Mouse (Mus musculus) gastrocnemius, postnatal 14 days (tissue): Measurements from ENCODE around the gene Ap1s1. TPM values are rescaled to one million over a fixed set of nuclear protein-coding genes. Genes with fewer than 3 reads are reported as not detected.

Experiments used
- DNase-seq: peaks from one replicate; pipeline ENCODE4 v3.0.0; 2021; ENCODE audit warnings: mixed read lengths
- intact Hi-C: fragments of 180-260 bp; cut with DNase I; formaldehyde crosslinking; loops from one replicate; pipeline ENCODE4 v1.15.1; 2025; ENCODE audit warnings: low total_unique reads
- total RNA-seq, 2 experiments: library from RNA; stranded (reverse); gene quantifications; 2 replicates each; pipeline ENCODE4 v1.2.3; 2021

Ap1s1 gene
- total RNA-seq, 2 experiments from 2014 or later = 24.3 to 26.0 TPM

GRCm38 (mm10) chr5:137070881-137071605 is 25.1 kb upstream of the Ap1s1 start:
- DNase-seq = no peak
- intact Hi-C loops = no loop called here

DNA sequence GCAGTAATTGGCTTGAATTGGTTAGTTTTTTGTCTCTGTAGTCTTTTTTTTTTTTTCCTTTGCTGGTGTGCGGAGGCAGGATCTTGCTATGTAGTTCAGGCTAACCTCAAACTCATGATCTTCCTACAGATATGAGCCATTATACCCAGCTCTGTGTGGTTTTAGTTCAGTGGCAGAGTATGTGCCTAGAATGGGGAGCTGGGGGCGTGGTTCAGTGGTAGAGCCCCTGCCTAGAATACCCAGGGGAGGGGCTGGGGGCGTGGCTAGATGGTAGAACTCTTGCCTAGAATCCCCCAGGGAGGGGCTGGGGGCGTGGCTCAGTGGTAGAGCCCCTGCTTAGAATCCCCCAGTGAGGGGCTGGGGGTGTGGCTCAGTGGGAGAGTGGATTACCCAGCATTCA is 22.8 kb upstream of the Ap1s1 start:
- DNase-seq = no peak
- intact Hi-C loops = no loop called here

DNA sequence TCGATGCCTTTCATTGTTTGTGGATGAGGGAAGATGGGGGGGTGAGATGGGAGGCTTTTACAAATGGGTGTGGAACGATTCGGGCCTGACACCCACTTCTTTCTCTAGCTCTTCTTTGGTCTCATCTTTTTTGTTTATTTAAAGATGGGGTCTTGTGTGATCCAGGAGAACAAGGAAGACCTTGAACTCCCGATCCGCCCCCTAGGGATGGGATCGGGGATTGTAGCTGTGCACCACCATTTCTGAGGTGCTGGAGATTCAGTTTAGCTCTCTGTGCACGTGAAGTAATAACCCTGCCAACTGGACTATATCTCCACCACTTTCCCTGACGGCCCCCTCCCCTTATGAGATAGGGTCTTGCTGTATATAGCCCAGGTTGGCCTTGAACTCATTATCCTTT is 20.0 kb upstream of the Ap1s1 start:
- intact Hi-C loops = no loop called here
- no peak for DNase-seq

GRCm38 (mm10) chr5:137065454-137065853 is 19.5 kb upstream of the Ap1s1 start:
- intact Hi-C loops = no loop called here
- DNase-seq = no peak

- no peak for DNase-seq
- intact Hi-C loops = loop anchor here (2.0 kb wide), 1 partner anchor 42 kb away; no protein-coding TSS in a partner anchor
These were observed 16.7 kb upstream of the Ap1s1 start for GRCm38 (mm10) chr5:137062601-137063000.

- peak; percentile 62 for DNase-seq
These were observed 16.0 kb upstream of the Ap1s1 start for GRCm38 (mm10) chr5:137061809-137062481.

GRCm38 (mm10) chr5:137054873-137055272 is 8.9 kb upstream of the Ap1s1 start:
- intact Hi-C loops = no loop called here

More at GRCm38 (mm10) chr5:137061809-137062481, 16.0 kb upstream of the Ap1s1 start:
- intact Hi-C loops = loop anchor here (2.0 kb wide), 2 partner anchors 43 to 49 kb away; no protein-coding TSS in a partner anchor

GRCm38 (mm10) chr5:137054299-137054698 is 8.4 kb upstream of the Ap1s1 start:
- no peak for DNase-seq
- intact Hi-C loops = no loop called here

More at GRCm38 (mm10) chr5:137054873-137055272, 8.9 kb upstream of the Ap1s1 start:
- DNase-seq = no peak

DNA sequence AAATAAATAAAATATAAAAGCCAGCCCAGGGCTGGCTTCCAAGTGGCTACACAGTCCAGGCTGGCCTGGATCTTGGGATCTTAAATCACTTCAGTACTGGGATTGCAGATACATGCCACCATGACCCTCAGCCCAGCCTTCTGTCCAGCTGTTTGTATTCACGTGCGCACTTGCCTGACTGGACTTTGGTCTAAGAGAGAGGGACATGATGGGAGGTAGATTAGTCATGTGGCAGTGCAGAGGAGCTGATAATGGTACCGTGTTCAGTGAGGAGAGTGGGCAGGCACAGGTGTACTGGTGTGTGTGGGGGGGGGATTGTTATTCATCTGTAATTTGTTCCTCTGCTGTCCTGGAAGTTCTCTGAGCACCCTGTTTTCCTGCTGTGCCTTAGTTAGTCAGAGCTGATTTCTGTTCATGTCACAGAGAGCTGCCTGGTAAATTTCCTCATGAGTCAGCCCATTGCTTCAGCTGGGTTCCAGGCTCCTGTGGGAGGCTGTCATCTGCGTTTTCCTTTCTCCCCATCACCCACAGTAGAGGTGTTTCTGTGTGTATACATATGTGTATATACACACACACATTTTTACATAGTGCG is 6.1 kb upstream of the Ap1s1 start:
- DNase-seq = no peak
- intact Hi-C loops = no loop called here

DNA sequence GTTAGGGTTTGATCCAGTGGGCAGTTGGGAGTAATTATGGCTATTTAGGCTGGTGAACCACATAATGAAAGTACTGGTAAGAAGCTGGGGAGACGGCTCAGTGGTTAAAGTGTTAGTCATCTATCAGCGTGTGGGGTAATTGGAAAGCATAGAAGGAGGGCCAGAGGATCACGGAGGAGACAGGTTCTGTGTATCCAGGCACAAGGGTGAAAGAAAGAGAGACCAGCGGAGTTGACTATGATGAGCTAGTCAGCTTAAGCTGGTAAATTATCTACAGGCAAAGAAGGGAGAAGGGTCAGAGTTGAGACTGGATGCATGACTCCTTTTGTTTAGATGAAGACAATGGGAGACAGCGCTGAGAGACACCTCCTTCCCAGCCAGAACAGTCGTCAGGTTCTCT is 5.2 kb upstream of the Ap1s1 start:
- no peak for DNase-seq
- intact Hi-C loops = no loop called here

GRCm38 (mm10) chr5:137046991-137047390 is 1.1 kb upstream of the Ap1s1 start:
- DNase-seq = no peak
- intact Hi-C loops = no loop called here

GRCm38 (mm10) chr5:137046324-137046718 is 386 bp upstream of the Ap1s1 start:
- no peak for DNase-seq
- intact Hi-C loops = no loop called here

DNA sequence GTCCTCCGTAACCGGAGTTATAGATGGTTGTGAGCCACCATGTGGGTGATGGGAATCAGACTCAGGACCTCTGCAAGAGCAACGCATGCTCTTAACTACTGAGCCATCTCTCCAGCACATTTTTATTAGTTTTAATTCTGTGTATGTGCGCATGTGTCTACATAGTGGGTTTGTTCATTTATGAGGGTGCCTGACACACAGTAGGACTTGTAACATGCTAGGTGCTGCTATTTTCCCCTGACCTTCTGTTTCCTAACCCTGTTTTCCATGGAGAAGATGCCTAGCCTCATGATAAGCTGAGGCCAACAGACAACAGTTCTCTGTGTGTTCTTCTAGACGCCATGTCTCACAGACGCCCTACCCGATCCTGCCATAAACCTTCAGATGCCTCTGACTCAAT is 1.9 kb downstream of the Ap1s1 start:
- DNase-seq = no peak
- intact Hi-C loops = no loop called here

- no peak for DNase-seq
- intact Hi-C loops = no loop called here
These were observed 4.5 kb downstream of the Ap1s1 start for GRCm38 (mm10) chr5:137041442-137041841.

GRCm38 (mm10) chr5:137039453-137039852 is 6.5 kb downstream of the Ap1s1 start:
- intact Hi-C loops = no loop called here
- DNase-seq = no peak

GRCm38 (mm10) chr5:137036211-137036610 is 9.7 kb downstream of the Ap1s1 start:
- no peak for DNase-seq
- intact Hi-C loops = no loop called here

GRCm38 (mm10) chr5:137032641-137033074 is 13.3 kb downstream of the Ap1s1 start:
- DNase-seq = peak; percentile 85
- intact Hi-C loops = no loop called here

DNA sequence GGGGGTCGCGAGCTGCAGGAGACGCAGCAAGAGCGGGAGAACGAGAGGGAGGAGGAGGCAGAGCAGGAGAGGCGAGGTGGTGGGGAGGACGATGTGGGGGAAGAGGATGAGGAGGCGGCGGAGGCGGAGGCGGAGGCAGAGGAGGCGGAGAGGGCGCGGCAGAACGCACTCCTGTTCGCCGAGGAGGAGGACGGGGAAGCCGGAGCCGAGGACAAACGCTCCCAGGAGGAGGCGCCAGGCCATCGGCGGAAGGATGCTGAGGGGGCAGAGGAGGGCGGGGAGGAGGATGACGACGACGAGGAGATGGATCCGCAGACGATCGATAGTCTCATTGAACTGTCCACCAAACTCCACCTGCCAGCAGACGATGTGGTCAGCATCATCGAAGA is 13.9 kb downstream of the Ap1s1 start:
- intact Hi-C loops = no loop called here
- no peak for DNase-seq

DNA sequence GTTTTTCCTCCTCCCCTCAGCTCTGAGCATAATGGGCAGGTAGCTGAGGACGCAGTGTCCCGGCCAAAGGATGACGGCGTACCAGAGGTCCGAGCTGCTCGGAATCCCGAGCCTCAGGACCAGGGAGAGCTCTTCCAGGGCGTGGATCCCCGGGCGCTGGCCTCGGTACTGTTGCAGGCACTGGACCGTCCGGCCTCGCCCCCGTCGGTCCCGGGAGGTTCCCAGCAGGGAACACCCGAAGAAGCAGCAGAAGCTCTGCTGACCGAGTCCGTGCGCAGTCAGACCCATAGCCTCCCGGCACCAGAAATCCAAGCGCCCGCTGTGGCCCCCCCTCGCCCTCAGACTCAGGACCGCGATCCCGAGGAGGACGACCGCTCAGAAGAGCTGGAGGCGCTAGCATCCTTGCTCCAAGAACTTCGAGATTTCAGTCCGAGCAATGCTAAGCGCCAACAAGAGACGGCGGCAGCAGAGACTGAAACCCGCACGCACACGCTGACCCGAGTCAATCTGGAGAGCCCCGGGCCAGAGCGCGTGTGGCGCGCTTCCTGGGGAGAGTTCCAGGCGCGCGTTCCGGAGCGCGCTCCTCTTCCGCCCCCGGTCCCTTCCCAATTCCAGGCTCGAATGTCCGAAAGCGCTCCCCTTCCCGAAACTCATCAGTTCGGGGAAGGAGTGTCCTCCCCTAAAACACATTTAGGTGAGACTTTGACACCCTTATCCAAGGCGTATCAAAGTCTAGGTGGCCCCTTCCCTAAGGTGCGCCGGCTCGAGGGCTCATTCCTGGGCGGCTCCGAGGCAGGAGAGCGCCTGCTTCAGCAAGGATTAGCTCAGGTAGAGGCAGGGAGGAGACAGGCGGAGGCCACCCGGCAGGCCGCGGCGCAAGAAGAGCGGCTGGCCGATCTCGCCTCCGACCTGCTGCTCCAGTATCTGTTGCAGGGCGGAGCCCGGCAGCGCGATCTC is 14.6 kb downstream of the Ap1s1 start:
- peak; percentile 47 for DNase-seq
- intact Hi-C loops = no loop called here

GRCm38 (mm10) chr5:137030416-137030810 is 15.5 kb downstream of the Ap1s1 start:
- no peak for DNase-seq
- intact Hi-C loops = no loop called here
